In the genomic region with DNA sequence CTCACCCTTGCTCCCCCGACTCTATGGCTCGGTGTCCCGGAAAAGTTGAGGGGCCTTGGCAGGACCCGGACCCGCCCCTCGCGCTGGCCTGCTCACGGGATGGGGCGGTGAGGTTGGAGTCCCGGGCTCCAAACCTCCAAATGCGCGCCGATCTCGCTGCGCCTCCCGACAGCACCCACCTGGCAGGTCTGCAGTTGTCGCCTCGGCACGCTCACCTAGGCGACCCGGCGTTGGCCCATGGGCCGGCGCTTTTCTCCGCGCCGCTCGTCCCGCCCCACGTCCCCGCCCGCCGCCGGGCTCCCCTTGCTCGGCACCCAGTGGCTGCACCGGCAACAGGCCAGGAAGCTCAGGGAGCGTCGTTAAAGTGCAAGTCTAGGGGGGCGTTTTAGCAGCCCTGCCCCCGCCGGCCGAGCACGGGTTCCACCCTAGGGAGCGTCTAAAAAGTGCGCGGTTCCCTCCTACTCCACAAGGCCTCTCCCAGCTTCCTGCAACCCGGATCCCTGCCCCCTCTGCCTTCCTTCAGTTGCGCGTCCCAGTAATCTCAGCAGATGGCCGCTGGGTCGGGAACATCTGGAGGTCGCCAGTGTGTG, we compare ENCODE assay signal across 8 mouse cellular contexts. TPM values are rescaled to one million over a fixed set of nuclear protein-coding genes. Genes with fewer than 3 reads are reported as not detected.
DNase-seq lines count a peak whose midpoint lies in the region; ATAC-seq lines count a peak whose summit lies in the region.

Gene Tsku (minus strand): TSS at position 266 of the 590 bp plus-strand sequence.

- H3K9ac ChIP-seq in hindbrain, embryonic 12.5 days, result peak within 1 kb of the TSS; percentile 77

- peak within 1 kb of the TSS; percentile 62 for H3K4me3 ChIP-seq in hindbrain, embryonic 12.5 days

- no peaks in the 10 kb centered on the region for H3K27me3 ChIP-seq in hindbrain, embryonic 12.5 days

- WGBS in hindbrain, embryonic 12.5 days, result under 1% methylated on average over 52 of the region's 52 CpGs

- peaks cover 36% of the 10 kb centered on the region for H3K4me1 ChIP-seq in hindbrain, embryonic 12.5 days

- H3K36me3 ChIP-seq in hindbrain, embryonic 12.5 days, result no peaks in the 10 kb centered on the region

- H3K4me2 ChIP-seq in hindbrain, embryonic 12.5 days (replicated peaks), result peak within 1 kb of the TSS; percentile 95

- H3K9me3 ChIP-seq in hindbrain, embryonic 12.5 days (replicated peaks), result no peaks in the 10 kb centered on the region

- ATAC-seq in hindbrain, embryonic 12.5 days (ENCODE audit: low FRiP score), result peak; percentile 94

- peak within 1 kb of the TSS; percentile 70 for H3K27ac ChIP-seq in hindbrain, embryonic 12.5 days

- DNase-seq in NIH3T3 (ENCODE audit: low read depth), result peak; percentile 96
- peak; percentile 96 to 97 for DNase-seq in cerebellum, postnatal 10 days
- peak; percentile 65 to 66 for DNase-seq in frontal cortex, postnatal 14 days (ENCODE audit: low spot score in 2 of 2)
- peak; percentile 66 to 73 for DNase-seq in layer of hippocampus, postnatal 25 days (ENCODE audit: extremely low spot score in 1 of 2, low spot score in 1 of 2)
- DNase-seq in lung, postnatal 10 days, result peak; percentile 95
- DNase-seq in retina, postnatal 1 day, result peak; percentile 99
- peak; percentile 71 for DNase-seq in urinary bladder, postnatal 10 days (ENCODE audit: low spot score)

RNA-seq across cellular contexts. Expression of gene Tsku, which starts in this region (rescaled TPM):
- 9.0 and 10.3 TPM in 2 replicates for polyA plus RNA-seq in hindbrain, embryonic 12.5 days (2016; fragmentation: Nextera tagmentation; extraction: Ambion mirVana)
- total RNA-seq in layer of hippocampus, postnatal 25 days (2021), result 1 to 10 TPM; 2.3 to 2.6 TPM

Comparison
In these comparisons a context has a peak if more than half of its experiments do, and no peak if none do; other contexts are left out.
1. Peak in every context shown above with its lines: DNase-seq, ATAC-seq, H3K4me3 ChIP-seq and H3K27ac ChIP-seq.